Mouse (Mus musculus) small intestine, adult 2 months (tissue): ENCODE measurements at regions not wholly inside any gene's neighbourhood (a gene's known extent, or its start where the extent isn't known, plus 50 kb on each side); places are given as distances from the start of the nearest gene placed in this dataset.

Experiments
- CTCF ChIP-seq: fragments of 200-500 bp; IDR thresholded peaks from 2 replicates; pipeline ENCODE4 v1.5.1; 2012; ENCODE audit warnings: low read depth, mild to moderate bottlenecking, control low read depth, inconsistent platforms, low read length, moderate library complexity, mixed read lengths; ENCODE audit not compliant: insufficient replicate concordance, insufficient read length; ENCODE audit errors: extremely low read depth
- POLR2A ChIP-seq: fragments of 200-500 bp; IDR thresholded peaks from 2 replicates; pipeline ENCODE4 v1.6.1; 2012; ENCODE audit warnings: low read depth, mild to moderate bottlenecking, control low read depth, inconsistent platforms, low read length, moderate library complexity

DNA sequence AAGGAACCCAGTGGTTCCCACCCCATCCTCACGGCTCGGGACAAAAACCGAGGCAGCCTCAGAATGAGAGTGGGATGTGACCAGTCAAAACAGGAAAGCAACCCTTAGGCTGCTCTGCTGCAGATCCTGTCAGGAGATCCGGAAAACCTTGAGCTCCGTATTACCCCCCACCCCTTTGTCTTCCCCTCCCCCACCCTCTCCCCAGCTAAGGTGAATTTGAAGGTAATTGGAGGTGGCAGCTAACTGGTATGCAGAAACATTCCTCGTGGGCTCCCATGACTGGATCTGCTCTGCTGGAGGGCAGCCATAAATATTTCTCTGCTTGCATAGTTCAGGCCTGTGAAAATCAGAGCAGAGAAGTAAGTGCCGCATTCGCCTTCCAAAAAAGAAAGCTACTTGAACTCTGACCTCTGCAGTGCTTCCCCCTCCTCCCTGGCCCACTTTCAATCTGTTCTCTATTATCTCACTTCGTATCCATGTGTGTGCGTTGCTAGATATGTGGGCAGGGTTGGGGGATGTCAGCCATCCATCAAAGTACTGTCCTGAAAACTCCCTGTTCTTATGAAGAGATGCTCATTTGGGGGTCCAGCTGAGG, 82.9 kb upstream of the Spin1 start:
- TF ChIP-seq POLR2A = no peak
- TF ChIP-seq CTCF = no peak
